Mouse (Mus musculus): ENCODE measurements around the gene Gm38392. TPM values are rescaled to one million over a fixed set of nuclear protein-coding genes. Genes with fewer than 3 reads are reported as not detected.

The Gm38392 gene
- total RNA-seq, 2 experiments from 2014 or later: 0.59 TPM; not detected in 1

- no peak overlapping the region for H3K4me3 ChIP-seq
- no peak overlapping the region for H3K27ac ChIP-seq
- no peak for DNase-seq (ENCODE audit: low spot score in 2 of 2)
- no peak for TF ChIP-seq CTCF (conservative IDR thresholded peaks at IDR 0.05)
Measured at GRCm38 (mm10) chr3:88197741-88198504, 89.1 kb downstream of the Gm38392 start.

Small RNAs within 50 kb of the gene (microRNA-seq; reads per million reads assigned to microRNA genes)
- 0 reads per million in 2 experiments for gene Gm25641
- gene Mir3093: 23.8 to 49.2 reads per million in 2 experiments
- 0 reads per million in 2 experiments for gene Mir9-1

Other genes starting within 250 kb of the Gm38392 start
- 10 to 100 TPM; 15.0 to 16.5 TPM for gene Gpatch4, start 244.1 kb downstream of the Gm38392 start, total RNA-seq (2021)
- gene Naxe, start 228.7 kb downstream of the Gm38392 start, total RNA-seq (2021): 10 to 100 TPM; 79.2 to 81.8 TPM
- not detected for gene Ttc24, start 208.9 kb downstream of the Gm38392 start, total RNA-seq (2021)
- gene Iqgap3, start 205.2 kb downstream of the Gm38392 start, total RNA-seq (2021): under 1 TPM; 0.25 to 0.59 TPM
- 100 to 1,000 TPM; 206 to 210 TPM for gene Mef2d, start 144.8 kb downstream of the Gm38392 start, total RNA-seq (2021)
- not detected for gene Rhbg, start 32.5 kb downstream of the Gm38392 start, total RNA-seq (2021)
- gene Tsacc, start 9.8 kb upstream of the Gm38392 start, total RNA-seq (2021): 1 to 10 TPM; 3.0 to 5.2 TPM
- 100 to 1,000 TPM; 171 to 193 TPM for gene Cct3, start 9.9 kb upstream of the Gm38392 start, total RNA-seq (2021)
- 10 to 100 TPM; 68.9 to 77.9 TPM for gene Glmp, start 37.8 kb upstream of the Gm38392 start, total RNA-seq (2021)
- 1 to 10 TPM in 1 of 2 experiments, under 1 TPM in 1; 0.64 to 1.1 TPM for gene Tmem79, start 48.9 kb upstream of the Gm38392 start, total RNA-seq (2021)
- gene Smg5, start 49.0 kb upstream of the Gm38392 start, total RNA-seq (2021): 10 to 100 TPM; 72.7 to 82.2 TPM
- gene Paqr6, start 77.4 kb upstream of the Gm38392 start, total RNA-seq (2021): 10 to 100 TPM; 14.8 to 16.5 TPM
- gene Bglap3, start 85.5 kb upstream of the Gm38392 start, total RNA-seq (2021): under 1 TPM in 1 of 2 experiments, not detected in 1; 0.36 TPM
- gene Bglap2, start 91.5 kb upstream of the Gm38392 start, total RNA-seq (2021): not detected
- gene Bglap, start 97.3 kb upstream of the Gm38392 start, total RNA-seq (2021): under 1 TPM in 1 of 2 experiments, not detected in 1; 0.96 TPM
- 1 to 10 TPM; 6.4 to 6.8 TPM for gene Pmf1, start 123.1 kb upstream of the Gm38392 start, total RNA-seq (2021)
- 10 to 100 TPM; 69.5 to 71.8 TPM for gene Slc25a44, start 137.9 kb upstream of the Gm38392 start, total RNA-seq (2021)
- 10 to 100 TPM; 37.0 to 42.9 TPM for gene Sema4a, start 174.0 kb upstream of the Gm38392 start, total RNA-seq (2021)
- 10 to 100 TPM; 34.6 to 36.1 TPM for gene Lmna, start 222.7 kb upstream of the Gm38392 start, total RNA-seq (2021)
- 1 to 10 TPM; 2.8 to 3.7 TPM for gene Mex3a, start 245.2 kb upstream of the Gm38392 start, total RNA-seq (2021)